47 mouse cellular contexts compared by ENCODE assay signal in the genomic region with DNA sequence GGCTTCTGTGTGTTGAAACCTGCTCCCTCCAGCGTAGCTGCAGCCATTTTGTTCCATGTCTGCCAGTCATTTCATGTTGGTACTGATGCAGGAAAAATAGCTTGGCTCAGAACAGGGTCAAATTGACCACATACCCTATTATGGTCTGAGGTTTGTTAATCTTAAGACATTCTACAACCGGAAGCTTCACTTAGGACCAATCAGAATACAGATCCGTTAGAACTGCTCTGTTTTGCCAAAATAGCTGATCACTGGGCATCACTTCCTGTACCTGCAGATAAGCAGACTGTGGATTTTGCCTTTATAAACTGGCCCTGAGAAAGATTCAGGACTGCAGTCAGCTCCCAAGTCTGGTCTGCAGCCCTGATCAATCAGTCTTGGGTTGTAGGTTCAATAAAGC. TPM values are rescaled to one million over a fixed set of nuclear protein-coding genes. Genes with fewer than 3 reads are reported as not detected.
"Had no signal": no experiment of that assay in that cellular context is flagged by ENCODE, and none has a peak within 500 bp of the region (broad histone marks: within the 10 kb centered on the region; RNA-seq: fewer than 3 reads in every experiment).

No protein-coding gene starts in this region.

- DNase-seq: left cerebral cortex, postnatal 4 days; liver; liver, embryonic 13.5 days; liver, postnatal 0 days; lung, adult 18-20 months; lung, adult 2 months; lung, embryonic 14.5 days; lung, postnatal 10 days; lung, postnatal 14 days; lung, postnatal 36 days; lung, postnatal 4 days; midbrain, embryonic 14.5 days had no signal

- H3K4me3 ChIP-seq: limb, embryonic 10.5 days; limb, embryonic 12.5 days; limb, embryonic 13.5 days; limb, embryonic 15.5 days; liver, embryonic 12.5 days; liver, embryonic 13.5 days; liver, embryonic 15.5 days; lung, embryonic 15.5 days; megakaryocyte, embryonic 14.5 days; midbrain, embryonic 10.5 days; midbrain, embryonic 12.5 days; midbrain, embryonic 13.5 days; midbrain, embryonic 15.5 days; myocyte; neural tube, embryonic 12.5 days had no signal

- H3K9ac ChIP-seq: limb, embryonic 12.5 days; limb, embryonic 13.5 days; limb, embryonic 15.5 days; liver, embryonic 12.5 days; liver, embryonic 13.5 days; liver, embryonic 14.5 days; liver, embryonic 15.5 days; liver, postnatal 0 days; lung, embryonic 14.5 days; lung, embryonic 15.5 days; midbrain, embryonic 12.5 days; midbrain, embryonic 13.5 days; midbrain, embryonic 15.5 days; neural tube, embryonic 12.5 days had no signal

- H3K36me3 ChIP-seq: limb, embryonic 10.5 days; limb, embryonic 12.5 days; limb, embryonic 13.5 days; limb, embryonic 15.5 days; liver, embryonic 12.5 days; liver, embryonic 13.5 days; liver, embryonic 15.5 days; lung, embryonic 15.5 days; midbrain, embryonic 10.5 days; midbrain, embryonic 12.5 days; midbrain, embryonic 13.5 days; midbrain, embryonic 15.5 days; neural tube, embryonic 12.5 days had no signal

- ATAC-seq: liver, embryonic 12.5 days; liver, postnatal 0 days; lung, postnatal 0 days; midbrain, embryonic 13.5 days; midbrain, embryonic 15.5 days; midbrain, embryonic 16.5 days had no signal

- H3K4me1 ChIP-seq: limb, embryonic 10.5 days; limb, embryonic 12.5 days; limb, embryonic 13.5 days; limb, embryonic 15.5 days; liver, embryonic 12.5 days; liver, embryonic 13.5 days; liver, embryonic 15.5 days; lung, embryonic 15.5 days; midbrain, embryonic 10.5 days; midbrain, embryonic 12.5 days; midbrain, embryonic 13.5 days; midbrain, embryonic 15.5 days; neural tube, embryonic 12.5 days had no signal

- H3K27me3 ChIP-seq: midbrain, embryonic 15.5 days; neural tube, embryonic 12.5 days had no signal

- H3K27ac ChIP-seq: limb, embryonic 10.5 days; limb, embryonic 12.5 days; limb, embryonic 13.5 days; limb, embryonic 15.5 days; liver, embryonic 12.5 days; liver, embryonic 13.5 days; liver, embryonic 14.5 days; liver, embryonic 15.5 days; lung, embryonic 15.5 days; macrophage; midbrain, embryonic 10.5 days; midbrain, embryonic 12.5 days; midbrain, embryonic 13.5 days; midbrain, embryonic 15.5 days; neural tube, embryonic 12.5 days had no signal

- H3K9me3 ChIP-seq: limb, embryonic 10.5 days; limb, embryonic 12.5 days; limb, embryonic 13.5 days; limb, embryonic 15.5 days; liver, embryonic 12.5 days; liver, embryonic 13.5 days; liver, embryonic 15.5 days; lung, embryonic 15.5 days; megakaryocyte, embryonic 14.5 days; midbrain, embryonic 10.5 days; midbrain, embryonic 12.5 days; midbrain, embryonic 13.5 days; midbrain, embryonic 15.5 days; neural tube, embryonic 12.5 days had no signal

- H3K4me2 ChIP-seq: limb, embryonic 12.5 days; limb, embryonic 13.5 days; limb, embryonic 15.5 days; liver, embryonic 11.5 days; liver, embryonic 12.5 days; liver, embryonic 13.5 days; liver, embryonic 15.5 days; lung, embryonic 14.5 days; lung, embryonic 15.5 days; midbrain, embryonic 11.5 days; midbrain, embryonic 12.5 days; midbrain, embryonic 13.5 days; midbrain, embryonic 15.5 days; neural tube, embryonic 12.5 days had no signal

RNA-seq across cellular contexts. Expression of a gene that starts 33.3 kb away (rescaled TPM):
- total RNA-seq: megakaryocyte-erythroid progenitor cell, adult 5-6 weeks had no signal
- polyA plus RNA-seq: limb, embryonic 10.5 days; liver, embryonic 11.5 days; liver, embryonic 12.5 days; liver, embryonic 15.5 days; liver, embryonic 16.5 days; neural tube, embryonic 11.5 days had no signal

RNA-seq across cellular contexts. Expression of a gene that starts 58.8 kb away (rescaled TPM):
- total RNA-seq: left cerebral cortex, postnatal 10 days; left cerebral cortex, postnatal 14 days; left cerebral cortex, postnatal 25 days; left cerebral cortex, postnatal 36 days; left cerebral cortex, postnatal 4 days; liver, adult 2 months; megakaryocyte progenitor cell, adult 5-6 weeks; megakaryocyte, adult 5-6 weeks; megakaryocyte-erythroid progenitor cell, adult 5-6 weeks; midbrain, postnatal 0 days; monocyte, adult 5-6 weeks had no signal
- polyA plus RNA-seq: limb, embryonic 10.5 days; limb, embryonic 11.5 days; limb, embryonic 12.5 days; limb, embryonic 13.5 days; limb, embryonic 14.5 days; limb, embryonic 15.5 days; liver, adult 2 months; liver, embryonic 11.5 days; liver, embryonic 12.5 days; liver, embryonic 13.5 days; liver, embryonic 14.5 days; liver, embryonic 15.5 days; liver, embryonic 16.5 days; liver, postnatal 0 days; lung, adult 2 months; lung, embryonic 14.5 days; lung, embryonic 16.5 days; lung, postnatal 0 days; macrophage; midbrain, embryonic 10.5 days; midbrain, embryonic 11.5 days; midbrain, embryonic 12.5 days; midbrain, embryonic 13.5 days; midbrain, embryonic 14.5 days; midbrain, embryonic 15.5 days; midbrain, embryonic 16.5 days; midbrain, postnatal 0 days; myocyte; neural tube, embryonic 11.5 days; neural tube, embryonic 12.5 days had no signal
